Mouse (Mus musculus) lung, embryonic 14.5 days (tissue): ENCODE results near the gene Btbd9. TPM values are rescaled to one million over a fixed set of nuclear protein-coding genes. Genes with fewer than 3 reads are reported as not detected.
A peak's percentile ranks its signal among the peaks of the same experiment; 100 is the strongest.

ENCODE experiments used
- ATAC-seq: fragments of 200-750 bp; cut with Nextera tagmentation; 2 replicates; pipeline ENCODE4 v1.8.0; 2017; ENCODE audit warnings: mild to moderate bottlenecking, moderate TSS enrichment, moderate library complexity; ENCODE audit not compliant: insufficient read depth
- DNase-seq: peaks from one replicate; pipeline ENCODE4 v3.0.0-alpha.2; 2015
- H3K27ac ChIP-seq: fragments of 300-500 bp; sonication (generic); 2 replicates; pipeline ENCODE4 v1.5.1; 2014; ENCODE audit warnings: low read depth, mild to moderate bottlenecking, moderate library complexity
- H3K27me3 ChIP-seq: fragments of 300-500 bp; sonication (generic); 2 replicates; pipeline ENCODE4 v1.6.1; 2014; ENCODE audit warnings: low read length, control low read depth; ENCODE audit not compliant: insufficient read depth
- H3K36me3 ChIP-seq: fragments of 300-500 bp; sonication (generic); 2 replicates; pipeline ENCODE4 v1.6.1; 2014; ENCODE audit warnings: control low read depth; ENCODE audit not compliant: insufficient read depth
- H3K4me1 ChIP-seq: fragments of 300-500 bp; sonication (generic); 2 replicates; pipeline ENCODE4 v1.6.1; 2014; ENCODE audit warnings: antibody characterized with exemption, control low read depth; ENCODE audit not compliant: insufficient read depth
- H3K4me2 ChIP-seq: fragments of 300-500 bp; sonication (generic); 2 replicates; pipeline ENCODE4 v1.6.1; 2014; ENCODE audit warnings: mild to moderate bottlenecking
- H3K4me3 ChIP-seq: fragments of 300-500 bp; sonication (generic); 2 replicates; pipeline ENCODE4 v1.5.1; 2014; ENCODE audit warnings: low read depth, low read length
- H3K9ac ChIP-seq: fragments of 300-500 bp; sonication (generic); 2 replicates; pipeline ENCODE4 v1.6.1; 2014
- H3K9me3 ChIP-seq: fragments of 300-500 bp; sonication (generic); 2 replicates; pipeline ENCODE4 v1.6.1; 2016; ENCODE audit warnings: low read depth, low read length, control low read depth
- CTCF ChIP-seq: IDR thresholded peaks from 2 replicates; pipeline ENCODE4 v1.5.1; 2016; ENCODE audit warnings: antibody characterized with exemption, low read depth
- WGBS: fragments of 180-500 bp; shearing (Covaris S2); extraction: QIAGEN DNeasy Blood & Tissue Kit; methylation state at CpG from one replicate; pipeline ENCODE4 v1.1.7; 2014; 5-methylcytosine and 5-hydroxymethylcytosine counted together
- polyA plus RNA-seq: library from polyadenylated mRNA; unstranded; fragments of >200 nt; fragmentation: Nextera tagmentation; extraction: Ambion mirVana; gene quantifications from 2 replicates; pipeline ENCODE4 v1.2.1, GENCODE M21; 2014

Btbd9 gene
- polyA plus RNA-seq, 1 experiment from 2014 or later, result 51.8 TPM

DNA sequence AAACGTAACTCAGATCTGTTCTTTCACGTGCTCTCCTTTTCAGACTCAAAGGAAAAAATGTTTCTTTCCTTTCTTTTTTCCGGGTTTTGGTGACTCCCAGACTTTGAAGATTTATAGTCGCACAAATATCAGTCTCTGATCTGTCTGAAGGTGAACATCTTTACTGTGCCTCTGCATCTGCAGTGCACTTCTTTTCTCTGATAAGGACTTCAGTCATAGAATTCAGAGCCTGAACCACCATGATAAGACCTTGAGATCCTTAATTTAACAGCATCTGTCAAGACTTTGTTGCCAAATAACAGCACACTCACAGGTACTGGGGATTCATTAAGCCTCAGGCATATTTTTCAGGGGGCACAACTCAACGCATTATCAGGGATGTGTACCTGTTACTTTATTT is 39.9 kb upstream of the Btbd9 start:
- Histone ChIP-seq H3K27ac (no peak overlapping the region), H3K4me3 (no peak overlapping the region), H3K4me2 (no peak overlapping the region), H3K4me1 (peaks cover 7% of the 10 kb centered on the region; the same call in 1 of the 2 replicates), H3K27me3 (no peaks in the 10 kb centered on the region), H3K9ac (no peak overlapping the region), H3K9me3 (no peaks in the 10 kb centered on the region), H3K36me3 (no peaks in the 10 kb centered on the region)
- ATAC-seq (no peak), DNase-seq (no peak)
- WGBS, result 83% methylated on average over 5 of the region's 5 CpGs
- TF ChIP-seq CTCF, result no peak

- H3K4me2 ChIP-seq, result no peak overlapping the region
- H3K4me3 ChIP-seq, result no peak overlapping the region
- DNase-seq (no peak), ATAC-seq (no peak)
- H3K27ac ChIP-seq, result no peak overlapping the region
- peaks cover 5% of the 10 kb centered on the region; the same call in 1 of the 2 replicates for H3K4me1 ChIP-seq
- no peak overlapping the region for H3K9ac ChIP-seq
- no peaks in the 10 kb centered on the region for H3K27me3 ChIP-seq
- no peaks in the 10 kb centered on the region for H3K9me3 ChIP-seq
- TF ChIP-seq CTCF, result no peak
- H3K36me3 ChIP-seq, result no peaks in the 10 kb centered on the region
These were observed 37.1 kb upstream of the Btbd9 start for GRCm38 (mm10) chr17:30613350-30613749.

- peak overlapping the region; percentile 69 for H3K4me3 ChIP-seq
- H3K4me2 ChIP-seq, result peak overlapping the region; percentile 63
- TF ChIP-seq CTCF, result peak; percentile 39
- no peaks in the 10 kb centered on the region for H3K9me3 ChIP-seq
- H3K27ac ChIP-seq, result peak overlapping the region; percentile 85
- H3K4me1 ChIP-seq, result peaks cover 7% of the 10 kb centered on the region
- DNase-seq, result peak; percentile 98
- WGBS, result 0% methylated on average over 34 of the region's 34 CpGs
- H3K36me3 ChIP-seq, result 0 out of 2 replicates have a peak, but pooled peaks cover 2% of the 10 kb centered on the region
- peak overlapping the region; percentile 76 for H3K9ac ChIP-seq
- no peaks in the 10 kb centered on the region for H3K27me3 ChIP-seq
- ATAC-seq, result peak; percentile 100
These were observed 36.0 kb upstream of the Btbd9 start for GRCm38 (mm10) chr17:30612075-30612859.

- H3K9ac ChIP-seq, result peak overlapping the region; percentile 76
- H3K36me3 ChIP-seq, result 0 out of 2 replicates have a peak, but pooled peaks cover 5% of the 10 kb centered on the region
- no peak for TF ChIP-seq CTCF
- no peak for ATAC-seq
- H3K4me1 ChIP-seq, result peaks cover 7% of the 10 kb centered on the region
- no peaks in the 10 kb centered on the region for H3K27me3 ChIP-seq
- H3K4me2 ChIP-seq, result peak overlapping the region; percentile 63
- H3K4me3 ChIP-seq, result peak overlapping the region; percentile 69
- H3K27ac ChIP-seq, result peak overlapping the region; percentile 85
- WGBS, result 19% methylated on average over 18 of the region's 18 CpGs
- no peaks in the 10 kb centered on the region for H3K9me3 ChIP-seq
- DNase-seq, result no peak
These were observed 35.2 kb upstream of the Btbd9 start for GRCm38 (mm10) chr17:30611221-30612074.

- peaks cover 7% of the 10 kb centered on the region for H3K4me1 ChIP-seq
- ATAC-seq (no peak), DNase-seq (no peak)
- no peaks in the 10 kb centered on the region for H3K9me3 ChIP-seq
- peak overlapping the region; percentile 63 for H3K4me2 ChIP-seq
- H3K27ac ChIP-seq, result no peak overlapping the region
- no peaks in the 10 kb centered on the region for H3K27me3 ChIP-seq
- WGBS, result 61% methylated on average over 1 of the region's 1 CpGs
- no peak for TF ChIP-seq CTCF
- H3K36me3 ChIP-seq, result 0 out of 2 replicates have a peak, but pooled peaks cover 5% of the 10 kb centered on the region
- H3K9ac ChIP-seq, result no peak overlapping the region
- H3K4me3 ChIP-seq, result 0 out of 2 replicates have a peak overlapping the region, but pooled peaks have one; percentile 69
These were observed 34.5 kb upstream of the Btbd9 start for GRCm38 (mm10) chr17:30610739-30611138.

DNA sequence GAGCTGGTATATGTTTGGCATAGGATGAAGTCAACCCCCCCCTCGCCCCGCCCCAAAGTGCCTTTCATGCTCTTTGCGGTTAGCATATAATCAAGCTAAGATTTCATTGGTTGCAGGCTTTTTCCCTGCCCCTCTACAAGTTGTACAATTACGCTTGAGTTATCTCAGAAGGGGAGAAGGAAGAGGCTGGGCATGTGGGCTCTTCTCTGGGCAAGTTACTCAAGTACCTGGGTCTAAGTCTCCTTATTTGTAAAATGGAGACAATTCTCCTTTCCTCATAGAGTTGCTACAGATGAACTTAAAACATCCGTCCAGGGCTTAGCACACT is 33.7 kb upstream of the Btbd9 start:
- no peak overlapping the region for H3K4me3 ChIP-seq
- 0 out of 2 replicates have a peak, but pooled peaks cover 5% of the 10 kb centered on the region for H3K36me3 ChIP-seq
- H3K4me2 ChIP-seq, result peak overlapping the region; percentile 10; the same call in 1 of the 2 replicates
- no peak overlapping the region for H3K9ac ChIP-seq
- no peak overlapping the region for H3K27ac ChIP-seq
- 92% methylated on average over 5 of the region's 5 CpGs for WGBS
- no peak for TF ChIP-seq CTCF
- DNase-seq (no peak), ATAC-seq (no peak)
- H3K27me3 ChIP-seq, result no peaks in the 10 kb centered on the region
- no peaks in the 10 kb centered on the region for H3K9me3 ChIP-seq
- peaks cover 7% of the 10 kb centered on the region for H3K4me1 ChIP-seq
